ENCODE assay signal across 8 mouse cellular contexts in genomic region chr10:84438049-84438422, GRCm38 (mm10). TPM values are rescaled to one million over a fixed set of nuclear protein-coding genes. Genes with fewer than 3 reads are reported as not detected.
DNase-seq lines count a peak whose midpoint lies in the region; ATAC-seq and TF ChIP-seq lines count a peak whose summit lies in the region.

No protein-coding gene starts in this region.

- no peaks in the 10 kb centered on the region for H3K9me3 ChIP-seq in hindbrain, embryonic 16.5 days (ENCODE audit: control insufficient read depth, low read length)

- H3K4me1 ChIP-seq in hindbrain, embryonic 16.5 days (ENCODE audit: control insufficient read depth, insufficient read depth, low read depth, low read length), result peaks cover 44% of the 10 kb centered on the region

- H3K36me3 ChIP-seq in hindbrain, embryonic 16.5 days (ENCODE audit: control insufficient read depth, insufficient read depth, low read length), result peaks cover 1% of the 10 kb centered on the region; the same call in 1 of the 2 replicates

- H3K4me2 ChIP-seq in hindbrain, embryonic 16.5 days (ENCODE audit: low read length), result peak overlapping the region; percentile 94

- no peak for TF ChIP-seq CTCF in Patski (IDR thresholded peaks at IDR 0.05)

- H3K27ac ChIP-seq in hindbrain, embryonic 16.5 days (ENCODE audit: low read depth, low read length), result peak overlapping the region; percentile 79

- 0% methylated on average over 6 of the region's 7 CpGs for WGBS in hindbrain, embryonic 16.5 days

- peak overlapping the region; percentile 85 for H3K4me3 ChIP-seq in hindbrain, embryonic 16.5 days (ENCODE audit: low read length)

- peak overlapping the region; percentile 95 for H3K9ac ChIP-seq in hindbrain, embryonic 16.5 days (ENCODE audit: low read depth, low read length)

- DNase-seq in Patski (ENCODE audit: low read depth, low spot score), result peak; percentile 72
- DNase-seq in cerebellum, postnatal 14 days, result peak; percentile 100
- peak; percentile 95 for DNase-seq in gastrocnemius, adult 18-20 months (ENCODE audit: low spot score)
- DNase-seq in left cerebral cortex, adult 11 months (ENCODE audit: low spot score), result peak; percentile 94
- DNase-seq in lung, postnatal 4 days, result peak; percentile 95 to 96
- peak; percentile 91 for DNase-seq in retina, postnatal 7 days (ENCODE audit: low read depth, low spot score)
- DNase-seq in urinary bladder, adult 18-20 months (ENCODE audit: low spot score in 2 of 2), result peak; percentile 90 to 92

- ATAC-seq in Patski, result no peak
- ATAC-seq in hindbrain, embryonic 16.5 days, result peak; percentile 79

- POLR2A ChIA-PET in Patski (lab: Charles Lee), result interaction anchor here (1.0 to 2.1 kb wide), 5 partner anchors 41 to 406 kb away, joined by 3 to 11 read pairs (median 4); no protein-coding TSS in a partner anchor

- in situ Hi-C loops in Patski (cut with MboI; ENCODE audit: low pct_unique_long_range_greater_than_20kb), result loop anchor here (5.0 kb wide), 3 partner anchors 51 to 621 kb away; no protein-coding TSS in a partner anchor

- CTCF ChIA-PET in Patski (lab: Charles Lee), result interaction anchor here (0.7 to 3.1 kb wide), 37 partner anchors 8 to 652 kb away, joined by 3 to 21 read pairs (median 3); no protein-coding TSS in a partner anchor

- H3K27me3 ChIP-seq in Patski, result no peaks in the 10 kb centered on the region
- no peaks in the 10 kb centered on the region for H3K27me3 ChIP-seq in hindbrain, embryonic 16.5 days (replicated peaks; ENCODE audit: control insufficient read depth, insufficient read depth, low read length)

RNA-seq across cellular contexts. Expression of gene Nuak1, which starts 2.4 kb away (rescaled TPM):
- 31.4 TPM for polyA plus RNA-seq in Patski (2021)
- total RNA-seq in gastrocnemius, adult 18-20 months (2021), result 10 to 100 TPM; 25.0 to 28.4 TPM
- polyA plus RNA-seq in hindbrain, embryonic 16.5 days (2015; fragmentation: Nextera tagmentation; extraction: Ambion mirVana), result 4.7 and 5.4 TPM in 2 replicates
